Mouse (Mus musculus): ENCODE data around the gene Tas2r126.

Tas2r126 gene

DNA sequence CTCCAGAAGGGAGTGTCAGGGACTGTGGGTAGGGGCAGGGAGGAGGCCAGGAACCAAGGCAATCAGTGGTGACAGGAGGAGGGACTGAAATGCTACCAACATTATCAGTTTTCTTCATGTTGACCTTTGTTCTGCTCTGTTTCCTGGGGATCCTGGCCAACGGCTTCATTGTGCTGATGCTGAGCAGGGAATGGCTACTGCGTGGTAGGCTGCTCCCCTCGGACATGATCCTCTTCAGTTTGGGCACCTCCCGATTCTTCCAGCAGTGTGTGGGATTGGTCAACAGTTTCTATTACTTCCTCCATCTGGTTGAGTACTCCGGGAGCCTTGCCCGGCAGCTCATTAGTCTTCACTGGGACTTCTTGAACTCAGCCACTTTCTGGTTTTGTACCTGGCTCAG lies at the start of gene Tas2r126:
TSS of gene Tas2r126 (plus strand) at position 90 of the 400 bp plus-strand sequence.
- Histone ChIP-seq H3K27me3 (ENCODE audit: control insufficient read depth, insufficient read depth, low read length, poor library complexity, severe bottlenecking) (no peaks in the 10 kb centered on the region), H3K36me3 (ENCODE audit: control insufficient read depth, insufficient read depth, low read length, poor library complexity, severe bottlenecking) (no peaks in the 10 kb centered on the region)
- no peak for DNase-seq (ENCODE audit: low read depth, low spot score)

- no peaks in the 10 kb centered on the region for H3K27me3 ChIP-seq (ENCODE audit: control insufficient read depth, insufficient read depth, low read length, poor library complexity, severe bottlenecking)
- DNase-seq (ENCODE audit: low read depth, low spot score): no peak
- H3K36me3 ChIP-seq (ENCODE audit: control insufficient read depth, insufficient read depth, low read length, poor library complexity, severe bottlenecking): no peaks in the 10 kb centered on the region
Measured at GRCm38 (mm10) chr6:42385635-42386034, 48.7 kb upstream of the Tas2r126 start.

- DNase-seq (ENCODE audit: low read depth, low spot score): no peak
- no peaks in the 10 kb centered on the region for H3K27me3 ChIP-seq (ENCODE audit: control insufficient read depth, insufficient read depth, low read length, poor library complexity, severe bottlenecking)
- no peaks in the 10 kb centered on the region for H3K36me3 ChIP-seq (ENCODE audit: control insufficient read depth, insufficient read depth, low read length, poor library complexity, severe bottlenecking)
Measured at GRCm38 (mm10) chr6:42391796-42392330, 42.5 kb upstream of the Tas2r126 start.

DNA sequence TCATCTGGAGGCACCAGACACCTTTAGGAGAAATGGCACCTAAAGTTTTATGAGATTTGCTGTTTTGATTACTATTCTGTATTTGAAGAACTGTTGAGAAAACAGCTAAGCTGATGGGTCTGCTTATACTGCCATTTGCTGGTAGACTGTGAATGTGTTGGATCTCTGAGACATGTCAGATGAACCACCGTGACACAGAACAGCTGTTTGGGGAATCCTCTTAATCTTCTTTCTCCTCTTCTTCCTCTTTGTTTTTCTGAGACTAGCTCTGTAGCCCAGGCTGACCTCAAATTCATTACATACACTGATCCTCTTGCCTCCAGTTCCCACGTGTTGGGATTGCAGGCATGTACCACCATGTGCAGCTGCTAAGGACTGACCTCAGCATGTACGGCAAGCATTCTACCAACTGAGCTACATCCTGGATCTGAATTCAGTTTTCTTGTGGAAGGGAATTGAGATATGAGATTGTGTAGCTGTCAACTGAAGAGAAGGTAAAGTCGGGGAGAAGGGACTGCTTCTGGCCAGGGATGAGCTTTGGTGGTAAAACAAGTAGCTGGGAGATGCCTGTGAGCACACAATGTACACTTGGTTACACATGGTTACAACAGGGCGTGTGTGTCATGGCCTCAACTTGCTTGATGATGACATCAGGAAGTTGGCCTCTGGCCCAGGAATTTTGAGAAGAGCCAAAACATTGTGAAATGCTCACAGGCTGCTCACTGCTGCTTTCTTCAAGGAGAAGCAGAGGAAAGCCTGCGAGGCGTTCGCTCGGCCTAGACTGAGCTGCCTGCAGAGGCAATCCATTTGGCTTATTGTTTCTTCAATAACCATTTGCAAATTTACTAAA lies 38.1 kb upstream of the Tas2r126 start:
- H3K36me3 ChIP-seq (ENCODE audit: control insufficient read depth, insufficient read depth, low read length, poor library complexity, severe bottlenecking): no peaks in the 10 kb centered on the region
- DNase-seq (ENCODE audit: low read depth, low spot score): peak; percentile 21
- no peaks in the 10 kb centered on the region for H3K27me3 ChIP-seq (ENCODE audit: control insufficient read depth, insufficient read depth, low read length, poor library complexity, severe bottlenecking)

- H3K36me3 ChIP-seq (ENCODE audit: control insufficient read depth, insufficient read depth, low read length, poor library complexity, severe bottlenecking): no peaks in the 10 kb centered on the region
- peak; percentile 77 for DNase-seq (ENCODE audit: low read depth, low spot score)
- no peaks in the 10 kb centered on the region for H3K27me3 ChIP-seq (ENCODE audit: control insufficient read depth, insufficient read depth, low read length, poor library complexity, severe bottlenecking)
Measured at GRCm38 (mm10) chr6:42397041-42397657, 37.2 kb upstream of the Tas2r126 start.

- DNase-seq (ENCODE audit: low read depth, low spot score): peak; percentile 60
- H3K36me3 ChIP-seq (ENCODE audit: control insufficient read depth, insufficient read depth, low read length, poor library complexity, severe bottlenecking): no peaks in the 10 kb centered on the region
- no peaks in the 10 kb centered on the region for H3K27me3 ChIP-seq (ENCODE audit: control insufficient read depth, insufficient read depth, low read length, poor library complexity, severe bottlenecking)
Measured at GRCm38 (mm10) chr6:42398285-42398684, 36.0 kb upstream of the Tas2r126 start.

DNA sequence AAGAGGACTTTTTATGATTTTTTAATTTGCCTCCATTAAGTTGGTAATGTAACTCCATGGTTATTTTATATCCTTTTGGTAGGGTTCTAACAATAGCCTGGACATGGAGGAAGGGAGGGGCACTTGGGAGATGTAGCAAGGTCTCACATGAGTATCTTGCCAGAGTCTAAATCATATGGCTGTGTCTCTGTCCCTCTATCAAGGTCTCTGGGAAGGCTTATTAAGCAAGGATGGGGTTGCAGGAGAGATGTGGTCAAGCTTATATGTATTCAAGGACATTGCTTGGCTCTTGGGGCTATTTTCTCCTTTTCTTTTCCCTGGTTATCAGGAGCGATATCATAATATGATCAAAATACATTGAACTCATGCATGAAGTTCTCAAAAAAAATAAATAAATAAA lies 35.3 kb upstream of the Tas2r126 start:
- no peak for DNase-seq (ENCODE audit: low read depth, low spot score)
- Histone ChIP-seq H3K36me3 (ENCODE audit: control insufficient read depth, insufficient read depth, low read length, poor library complexity, severe bottlenecking) (no peaks in the 10 kb centered on the region), H3K27me3 (ENCODE audit: control insufficient read depth, insufficient read depth, low read length, poor library complexity, severe bottlenecking) (no peaks in the 10 kb centered on the region)

GRCm38 (mm10) chr6:42399938-42400337 lies 34.4 kb upstream of the Tas2r126 start, which contains the start of gene Tas2r143:
TSS of gene Tas2r143 (plus strand) at chr6:42400238.
- Histone ChIP-seq H3K27me3 (ENCODE audit: control insufficient read depth, insufficient read depth, low read length, poor library complexity, severe bottlenecking) (no peaks in the 10 kb centered on the region), H3K36me3 (ENCODE audit: control insufficient read depth, insufficient read depth, low read length, poor library complexity, severe bottlenecking) (no peaks in the 10 kb centered on the region)
- no peak for DNase-seq (ENCODE audit: low read depth, low spot score)

GRCm38 (mm10) chr6:42405134-42405533 lies 29.2 kb upstream of the Tas2r126 start, which contains the start of gene Tas2r135:
TSS of gene Tas2r135 (plus strand) at chr6:42405434.
- DNase-seq (ENCODE audit: low read depth, low spot score): no peak
- Histone ChIP-seq H3K27me3 (ENCODE audit: control insufficient read depth, insufficient read depth, low read length, poor library complexity, severe bottlenecking) (no peaks in the 10 kb centered on the region), H3K36me3 (ENCODE audit: control insufficient read depth, insufficient read depth, low read length, poor library complexity, severe bottlenecking) (no peaks in the 10 kb centered on the region)

- DNase-seq (ENCODE audit: low read depth, low spot score): no peak
- Histone ChIP-seq H3K36me3 (ENCODE audit: control insufficient read depth, insufficient read depth, low read length, poor library complexity, severe bottlenecking) (no peaks in the 10 kb centered on the region), H3K27me3 (ENCODE audit: control insufficient read depth, insufficient read depth, low read length, poor library complexity, severe bottlenecking) (no peaks in the 10 kb centered on the region; the same call in 1 of the 2 replicates)
Measured at GRCm38 (mm10) chr6:42419443-42419842, 14.9 kb upstream of the Tas2r126 start.

DNA sequence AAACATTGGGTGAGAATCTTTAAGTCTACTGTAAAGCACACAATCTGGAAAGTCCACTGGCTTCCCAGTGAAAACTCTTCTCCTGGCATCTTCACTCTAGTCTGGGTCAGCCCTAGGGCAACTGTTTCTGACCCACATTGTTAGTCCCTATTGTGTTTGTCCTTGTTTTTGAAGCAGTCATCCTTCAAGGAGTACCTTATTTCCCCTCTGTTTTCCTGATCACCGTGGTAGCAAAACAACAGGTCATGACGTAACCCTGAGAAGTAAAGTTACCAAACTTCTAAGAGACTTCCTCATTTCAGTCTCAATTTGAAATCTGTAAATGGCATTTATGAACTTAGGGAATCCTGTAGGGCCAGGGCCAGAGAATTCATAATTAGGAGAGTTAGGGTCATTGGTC lies 12.9 kb upstream of the Tas2r126 start:
- DNase-seq (ENCODE audit: low read depth, low spot score): peak; percentile 81
- Histone ChIP-seq H3K27me3 (ENCODE audit: control insufficient read depth, insufficient read depth, low read length, poor library complexity, severe bottlenecking) (no peaks in the 10 kb centered on the region; the same call in 1 of the 2 replicates), H3K36me3 (ENCODE audit: control insufficient read depth, insufficient read depth, low read length, poor library complexity, severe bottlenecking) (no peaks in the 10 kb centered on the region)

DNA sequence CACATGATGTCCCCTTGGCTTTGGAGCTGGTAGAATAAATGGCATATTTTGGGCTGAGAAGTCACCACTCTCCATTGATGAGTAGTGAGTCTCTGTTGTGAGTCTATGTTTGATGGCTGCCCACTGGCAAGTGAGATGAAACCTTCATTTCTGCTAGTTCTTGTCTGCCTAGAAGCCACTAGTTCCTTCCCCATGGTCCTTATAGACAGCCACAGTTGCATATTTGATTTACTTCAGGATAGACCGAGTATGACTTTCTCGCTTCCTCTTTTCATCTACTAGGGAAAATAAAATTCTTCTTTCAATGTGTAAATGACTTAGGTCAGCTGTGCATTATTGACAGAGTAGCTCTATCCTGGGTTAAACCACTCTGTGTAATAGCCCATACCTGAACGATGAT lies 9.9 kb upstream of the Tas2r126 start:
- DNase-seq (ENCODE audit: low read depth, low spot score): peak; percentile 30

DNA sequence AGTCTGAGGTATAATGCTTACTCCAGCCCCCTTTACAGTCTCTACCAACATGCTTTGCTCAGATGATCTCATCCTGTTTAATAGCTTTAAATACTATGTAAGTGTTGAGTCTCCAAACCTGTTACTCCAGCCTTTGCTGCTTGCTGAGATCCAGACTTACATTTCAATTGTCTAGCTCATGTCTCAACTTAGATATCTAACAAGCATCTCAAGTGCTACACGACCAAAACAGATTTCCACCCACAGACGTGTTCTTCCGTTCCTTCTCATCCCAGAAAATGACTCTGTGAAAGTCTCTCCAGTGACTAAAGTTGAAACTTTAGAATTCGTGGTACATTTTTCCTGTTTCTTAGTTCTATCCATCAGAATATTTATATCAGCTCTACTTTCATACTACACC lies 8.0 kb upstream of the Tas2r126 start:
- Histone ChIP-seq H3K36me3 (ENCODE audit: control insufficient read depth, insufficient read depth, low read length, poor library complexity, severe bottlenecking) (no peaks in the 10 kb centered on the region), H3K27me3 (ENCODE audit: control insufficient read depth, insufficient read depth, low read length, poor library complexity, severe bottlenecking) (no peaks in the 10 kb centered on the region)
- DNase-seq (ENCODE audit: low read depth, low spot score): no peak

More for the DNA sequence above, 9.9 kb upstream of the Tas2r126 start:
- no peaks in the 10 kb centered on the region for H3K27me3 ChIP-seq (ENCODE audit: control insufficient read depth, insufficient read depth, low read length, poor library complexity, severe bottlenecking)
- no peaks in the 10 kb centered on the region for H3K36me3 ChIP-seq (ENCODE audit: control insufficient read depth, insufficient read depth, low read length, poor library complexity, severe bottlenecking)

DNA sequence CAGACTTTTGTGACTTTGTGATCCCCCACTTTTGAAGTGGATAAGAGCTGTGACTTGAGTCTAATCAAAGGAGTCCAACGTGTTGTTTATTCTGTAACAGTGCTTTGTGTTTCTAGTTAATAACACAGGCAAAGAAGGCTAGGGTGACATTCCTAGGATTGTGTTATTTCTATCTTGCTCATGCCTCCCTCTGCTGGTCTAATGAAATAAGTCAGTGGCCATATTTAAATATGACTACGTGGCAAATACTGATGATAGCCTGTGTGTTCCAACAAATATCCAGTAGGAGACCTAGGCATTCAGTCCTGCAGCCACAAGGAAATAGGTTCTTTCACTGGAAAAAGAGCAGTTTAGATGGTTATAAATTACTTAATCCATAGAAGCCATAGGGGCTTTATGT lies 781 bp upstream of the Tas2r126 start:
- peak; percentile 20 for DNase-seq (ENCODE audit: low read depth, low spot score)
- no peaks in the 10 kb centered on the region for H3K36me3 ChIP-seq (ENCODE audit: control insufficient read depth, insufficient read depth, low read length, poor library complexity, severe bottlenecking)
- H3K27me3 ChIP-seq (ENCODE audit: control insufficient read depth, insufficient read depth, low read length, poor library complexity, severe bottlenecking): no peaks in the 10 kb centered on the region

DNA sequence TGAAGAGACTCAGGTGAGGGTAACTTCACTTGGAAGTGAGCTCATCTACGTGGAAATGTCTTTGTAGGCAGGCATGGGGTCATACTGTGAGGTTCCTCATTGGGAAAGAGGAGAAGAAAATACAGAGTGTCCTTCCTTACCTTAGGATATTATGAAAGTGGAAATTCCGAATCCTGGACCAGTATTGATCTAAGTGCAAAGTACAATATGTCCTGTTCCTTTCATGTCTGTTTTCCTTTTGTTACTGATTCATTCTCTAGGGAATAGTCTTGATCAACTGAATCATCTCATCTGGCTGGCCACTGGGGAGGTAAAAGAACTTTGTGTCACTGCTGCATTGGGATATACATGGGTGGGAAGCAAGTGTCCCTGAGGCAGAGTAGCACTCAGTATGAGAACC lies 1.2 kb downstream of the Tas2r126 start:
- H3K36me3 ChIP-seq (ENCODE audit: control insufficient read depth, insufficient read depth, low read length, poor library complexity, severe bottlenecking): no peaks in the 10 kb centered on the region
- H3K27me3 ChIP-seq (ENCODE audit: control insufficient read depth, insufficient read depth, low read length, poor library complexity, severe bottlenecking): no peaks in the 10 kb centered on the region
- no peak for DNase-seq (ENCODE audit: low read depth, low spot score)

All from splenic B cell, adult 2 months (primary cell).